Mouse (Mus musculus) thymus, postnatal 4 days (tissue): ENCODE data around the gene Ubl7.
A peak's percentile ranks its signal among the peaks of the same experiment; 100 is the strongest.

Source experiments
- DNase-seq: peaks from one replicate; pipeline ENCODE4 v3.0.0; 2021

Gene Ubl7

DNA sequence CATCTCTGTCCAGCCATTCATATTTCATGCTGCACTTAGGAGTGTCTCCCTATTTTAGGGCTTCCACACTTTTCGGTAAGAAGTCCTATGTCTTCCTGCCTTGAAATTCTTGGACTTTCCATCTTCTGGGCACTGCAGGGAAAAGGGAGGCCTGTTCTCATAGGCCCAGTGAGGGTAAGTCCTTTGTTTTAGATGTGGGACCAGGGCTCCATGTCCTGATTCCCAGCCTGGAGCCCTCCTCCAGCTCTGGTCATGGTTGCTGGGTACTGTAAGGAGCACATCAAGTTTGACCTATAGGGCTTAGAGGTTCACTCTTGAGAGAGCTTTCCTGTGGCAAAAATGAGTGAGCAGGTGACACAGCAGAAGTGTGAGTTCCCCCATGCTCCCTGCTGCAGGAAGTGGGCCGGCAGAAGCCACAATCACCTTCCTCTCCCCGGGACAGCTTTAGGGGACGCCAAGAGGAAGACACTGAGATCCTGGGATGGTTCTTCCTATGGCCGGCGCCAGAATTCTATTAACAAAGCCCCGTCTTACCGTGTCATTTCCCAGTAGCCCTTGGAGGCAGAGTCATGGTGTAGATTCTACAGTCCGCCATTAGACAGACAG, 57.5 kb downstream of the Ubl7 start:
- peak; percentile 66 for DNase-seq

DNA sequence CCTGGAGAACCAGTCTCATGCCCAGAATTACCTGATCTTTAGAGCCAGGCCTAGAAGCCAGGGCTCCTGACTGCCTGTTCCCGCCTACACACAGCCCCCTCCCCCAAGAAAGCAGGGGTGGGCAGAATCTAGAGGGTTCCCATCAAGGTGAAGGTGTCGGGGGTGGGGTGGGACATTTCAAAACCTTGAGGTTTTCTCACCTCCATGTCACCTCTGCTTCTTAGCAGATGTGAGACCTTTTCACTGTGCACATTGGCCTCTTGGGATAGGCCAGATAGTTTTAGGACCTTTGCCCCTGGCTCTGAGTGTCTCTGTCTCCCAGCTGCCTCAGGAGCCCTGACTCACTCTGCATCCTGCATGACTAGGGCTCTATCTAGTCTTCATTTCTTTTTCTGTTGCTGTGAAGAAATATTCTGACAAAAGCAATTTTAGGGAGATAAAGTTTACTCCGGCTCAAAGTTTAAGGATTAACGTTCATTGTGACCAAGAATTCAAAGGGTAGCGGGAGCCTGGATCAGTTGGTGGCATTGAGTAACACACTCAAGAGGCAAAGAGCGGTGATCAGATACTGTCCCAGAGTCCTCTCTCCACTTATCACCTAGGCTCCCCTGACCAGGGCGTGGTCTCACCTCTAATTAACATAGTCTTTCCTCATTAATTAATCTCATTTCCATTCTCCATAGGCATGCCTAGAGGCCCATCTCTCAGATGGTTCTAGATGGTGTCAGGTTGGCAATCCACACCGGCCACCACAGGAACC, 58.2 kb downstream of the Ubl7 start:
- peak; percentile 60 for DNase-seq

DNA sequence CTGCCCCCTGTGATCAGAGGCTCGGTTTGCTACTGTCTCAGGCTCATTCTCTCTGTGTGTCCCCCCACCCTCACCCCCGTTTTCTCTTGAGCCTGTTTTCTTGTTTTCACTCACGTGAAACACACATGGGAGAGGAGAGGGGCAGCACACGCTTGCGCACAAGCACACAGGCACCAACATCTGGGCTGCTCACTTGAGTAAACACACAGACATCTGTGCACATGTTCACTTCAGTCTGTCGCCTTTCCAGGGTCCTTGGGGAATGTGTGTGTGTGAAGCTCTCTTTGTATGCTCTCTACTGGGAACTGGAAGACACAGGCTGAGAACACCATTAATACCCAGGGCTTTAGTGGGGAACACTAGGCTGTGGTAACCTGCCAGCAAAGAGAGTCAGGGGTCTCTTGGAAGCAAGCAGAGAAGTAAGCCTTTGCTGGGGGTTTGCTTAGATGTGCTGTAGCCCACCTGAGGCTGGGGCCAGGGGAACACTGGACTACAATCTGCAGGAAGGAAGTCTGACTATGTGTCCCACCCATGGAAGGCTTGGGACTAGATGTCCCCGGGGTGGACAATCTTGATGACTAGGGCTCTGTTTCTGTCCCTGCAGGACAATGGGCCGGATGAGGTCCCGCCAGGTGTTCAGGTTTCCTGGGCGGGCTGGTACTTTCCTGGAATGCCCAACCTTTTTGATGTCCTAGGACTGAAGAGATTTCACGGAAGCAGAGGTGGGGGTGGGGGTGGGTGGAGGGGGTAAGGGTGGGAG, 59.1 kb downstream of the Ubl7 start:
- DNase-seq: peak; percentile 65

DNA sequence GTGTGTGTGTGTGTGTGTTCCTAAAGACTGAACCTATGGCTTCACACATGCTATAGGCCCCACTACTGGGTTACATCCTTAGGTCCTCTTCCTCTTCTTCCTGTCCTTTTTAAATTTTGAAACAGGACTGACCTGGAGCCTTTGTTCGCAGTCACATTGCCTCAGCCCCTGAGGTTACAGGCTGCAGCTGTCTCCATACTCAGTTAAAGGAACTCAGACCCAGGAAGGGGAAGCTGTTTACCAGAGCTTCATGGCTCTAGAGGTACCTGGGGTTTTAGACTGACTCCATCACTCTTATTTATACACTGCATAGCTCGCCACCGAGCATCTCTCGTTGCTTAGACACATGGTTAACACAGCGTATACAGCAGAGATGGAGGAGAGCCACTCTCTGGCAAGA, 60.6 kb downstream of the Ubl7 start:
- peak; percentile 58 for DNase-seq

DNA sequence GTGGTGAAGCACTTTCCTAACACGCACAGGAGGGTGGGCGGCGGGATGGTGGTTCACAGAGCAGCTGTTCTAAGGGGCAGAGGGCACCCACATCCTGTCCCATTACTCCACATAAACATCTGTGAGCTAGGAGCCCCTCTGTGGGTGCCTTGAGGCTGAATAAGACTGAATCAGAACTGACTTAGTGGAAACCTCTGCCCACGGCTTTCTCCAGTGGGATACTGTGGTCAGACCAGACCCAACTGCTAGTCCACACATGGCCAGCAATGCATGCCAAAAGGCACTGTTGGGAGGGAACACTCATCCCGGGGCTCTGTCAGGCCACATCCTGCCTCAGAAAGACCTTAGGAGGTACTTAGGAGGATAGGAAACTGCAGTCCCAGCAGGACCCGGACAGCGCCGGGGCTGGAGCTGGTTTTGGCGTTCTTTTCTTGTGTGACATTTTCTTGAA, 61.4 kb downstream of the Ubl7 start:
- peak; percentile 85 for DNase-seq

DNA sequence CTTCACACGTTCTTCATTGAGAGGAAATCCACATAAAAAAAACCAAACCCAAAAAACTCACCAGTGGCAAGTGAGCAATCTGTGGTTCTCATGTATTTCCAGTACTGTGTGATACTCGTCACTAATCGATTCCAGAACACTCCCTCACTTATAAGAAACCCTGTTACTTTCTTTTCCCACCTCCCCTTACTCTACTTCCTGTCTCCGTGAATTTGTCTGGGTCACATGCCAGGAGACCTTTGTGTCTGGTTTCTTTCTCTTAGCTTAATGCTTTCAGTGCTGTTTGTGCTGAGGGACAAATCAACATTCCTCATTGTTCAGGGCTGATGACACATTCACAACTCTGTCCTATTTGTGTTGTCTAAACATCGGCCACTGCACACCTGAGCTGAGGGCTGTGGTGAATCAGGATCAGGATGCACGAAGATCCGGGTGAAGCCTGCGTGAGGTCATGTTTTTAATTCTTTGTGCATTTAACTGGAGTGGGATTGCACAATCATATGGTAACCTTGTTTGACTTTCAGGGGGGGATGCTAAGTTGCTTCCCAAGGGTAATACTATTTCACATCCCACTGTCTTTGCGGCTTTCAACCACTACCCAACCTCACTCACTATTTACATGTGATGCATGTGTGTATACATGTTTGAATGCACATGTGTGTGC, 62.1 kb downstream of the Ubl7 start:
- DNase-seq: no peak

DNA sequence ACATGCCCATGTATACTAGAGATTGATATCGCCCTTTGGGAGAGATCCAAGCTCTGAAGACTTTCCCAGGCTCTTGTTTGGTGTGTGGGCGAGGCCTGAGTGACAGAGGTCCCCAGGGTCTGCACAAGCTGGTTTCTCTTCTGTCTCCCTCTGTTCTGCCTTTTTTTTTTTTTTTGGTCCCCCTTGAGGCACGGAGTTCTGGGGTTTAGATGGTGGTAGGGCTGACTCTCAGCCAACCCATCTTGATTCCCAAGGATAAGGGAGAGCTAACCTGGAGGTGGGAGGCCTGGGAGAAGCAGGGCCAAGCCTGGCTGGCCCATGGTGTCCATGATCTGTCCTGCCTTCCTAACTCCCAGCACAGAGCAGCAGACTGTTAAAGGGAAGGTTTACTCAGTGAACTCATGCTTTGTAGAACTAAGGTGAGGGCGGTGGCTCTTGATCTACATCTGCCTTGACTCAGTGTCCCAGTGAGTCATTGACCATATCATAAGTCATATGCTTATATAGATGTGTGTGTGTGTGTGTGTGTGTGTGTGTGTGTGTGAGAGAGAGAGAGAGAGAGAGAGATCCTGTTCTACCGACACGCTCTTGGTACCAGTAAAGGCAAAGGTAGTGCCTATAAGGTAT, 62.8 kb downstream of the Ubl7 start:
- no peak for DNase-seq

DNA sequence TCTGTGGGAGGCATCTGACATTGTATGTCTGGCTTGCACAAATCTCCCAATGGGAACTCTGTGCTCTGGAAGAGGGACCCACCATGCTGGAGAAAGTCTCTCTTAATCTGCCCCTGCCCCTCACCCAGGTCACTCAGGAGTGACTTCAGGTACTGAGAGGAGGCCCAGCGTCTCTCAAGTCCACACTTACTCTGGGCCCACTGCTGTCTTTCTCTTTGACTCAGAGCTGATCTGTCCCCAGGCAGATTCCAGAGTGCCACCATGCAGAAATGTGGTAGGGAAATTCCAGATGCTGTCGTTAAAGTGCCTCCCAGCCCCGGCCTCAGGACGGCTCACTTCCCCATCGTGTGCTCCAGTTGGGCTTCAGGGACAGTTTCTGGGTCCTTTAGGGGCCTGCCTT, 63.4 kb downstream of the Ubl7 start:
- DNase-seq: no peak

DNA sequence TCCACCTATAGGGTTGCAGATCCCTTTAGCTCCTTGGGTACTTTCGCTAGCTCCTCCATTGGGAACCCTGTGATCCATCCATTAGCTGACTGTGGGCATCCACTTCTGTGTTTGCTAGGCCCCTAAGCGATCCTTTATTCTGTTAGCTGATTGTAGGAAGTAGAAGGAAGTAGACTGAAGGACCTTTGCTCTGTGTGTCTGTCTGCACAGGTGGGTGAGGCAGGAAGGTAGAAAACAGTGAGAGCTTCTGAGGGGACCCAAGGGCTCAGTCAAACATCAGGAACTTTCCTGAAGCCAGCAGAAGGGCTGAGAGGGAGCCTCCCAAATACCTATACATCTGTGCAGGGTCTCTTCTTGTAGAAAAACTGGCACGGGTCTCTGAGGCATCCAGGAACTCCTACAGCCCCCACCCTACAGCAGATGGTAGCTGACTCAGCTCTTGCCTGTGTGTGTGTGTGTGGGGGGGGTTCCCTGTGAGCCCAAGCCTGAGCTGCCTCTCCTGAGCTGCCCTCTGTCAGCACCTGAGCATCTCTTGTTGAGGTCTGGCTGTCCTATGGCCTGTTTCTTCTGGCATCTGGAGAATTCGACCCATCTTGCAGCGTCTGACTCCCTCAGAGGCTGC, 64.5 kb downstream of the Ubl7 start:
- DNase-seq: peak; percentile 60

DNA sequence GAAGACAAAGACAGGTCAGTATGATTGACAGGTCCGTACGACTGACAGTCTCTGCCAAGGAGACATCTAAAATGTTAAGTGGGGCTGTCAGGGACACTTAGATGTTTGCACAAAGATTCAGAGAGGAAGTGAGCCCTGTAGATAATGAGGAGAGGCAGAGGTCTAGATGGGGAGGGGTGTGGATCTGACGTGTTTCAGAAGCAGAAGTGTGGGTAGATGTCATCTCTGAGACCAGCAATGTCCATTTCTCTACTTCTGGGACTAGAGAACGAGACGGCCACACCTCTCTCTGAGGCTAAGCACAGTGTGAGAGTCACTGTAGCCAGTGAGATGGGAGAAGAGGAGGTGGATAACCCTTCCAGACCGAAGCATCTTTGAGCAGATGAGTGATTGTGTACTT, 67.2 kb downstream of the Ubl7 start:
- no peak for DNase-seq

DNA sequence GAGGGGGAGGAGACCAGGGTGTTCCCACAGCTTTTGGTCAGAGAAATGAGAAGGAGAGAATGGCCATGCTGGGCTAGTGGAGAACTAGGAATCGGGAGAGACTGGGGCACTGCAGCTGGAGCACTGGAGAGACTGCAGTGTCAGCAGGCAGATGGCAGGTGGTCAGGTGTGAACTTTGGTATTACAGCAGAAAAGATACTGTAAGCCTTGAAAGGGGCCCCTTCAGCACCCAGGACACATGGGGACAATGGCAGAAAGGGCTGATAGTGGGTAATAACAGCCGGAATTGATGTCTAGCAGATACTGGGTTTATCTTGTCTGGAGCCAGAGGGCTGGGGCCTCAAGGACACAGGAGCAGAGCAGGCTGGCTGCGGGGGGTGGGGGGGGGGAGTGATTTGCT, 68.1 kb downstream of the Ubl7 start:
- no peak for DNase-seq
